Mouse (Mus musculus): ENCODE results near the gene Pip5k1b.
A peak's percentile ranks its signal among the peaks of the same experiment; 100 is the strongest.

Gene Pip5k1b

DNA sequence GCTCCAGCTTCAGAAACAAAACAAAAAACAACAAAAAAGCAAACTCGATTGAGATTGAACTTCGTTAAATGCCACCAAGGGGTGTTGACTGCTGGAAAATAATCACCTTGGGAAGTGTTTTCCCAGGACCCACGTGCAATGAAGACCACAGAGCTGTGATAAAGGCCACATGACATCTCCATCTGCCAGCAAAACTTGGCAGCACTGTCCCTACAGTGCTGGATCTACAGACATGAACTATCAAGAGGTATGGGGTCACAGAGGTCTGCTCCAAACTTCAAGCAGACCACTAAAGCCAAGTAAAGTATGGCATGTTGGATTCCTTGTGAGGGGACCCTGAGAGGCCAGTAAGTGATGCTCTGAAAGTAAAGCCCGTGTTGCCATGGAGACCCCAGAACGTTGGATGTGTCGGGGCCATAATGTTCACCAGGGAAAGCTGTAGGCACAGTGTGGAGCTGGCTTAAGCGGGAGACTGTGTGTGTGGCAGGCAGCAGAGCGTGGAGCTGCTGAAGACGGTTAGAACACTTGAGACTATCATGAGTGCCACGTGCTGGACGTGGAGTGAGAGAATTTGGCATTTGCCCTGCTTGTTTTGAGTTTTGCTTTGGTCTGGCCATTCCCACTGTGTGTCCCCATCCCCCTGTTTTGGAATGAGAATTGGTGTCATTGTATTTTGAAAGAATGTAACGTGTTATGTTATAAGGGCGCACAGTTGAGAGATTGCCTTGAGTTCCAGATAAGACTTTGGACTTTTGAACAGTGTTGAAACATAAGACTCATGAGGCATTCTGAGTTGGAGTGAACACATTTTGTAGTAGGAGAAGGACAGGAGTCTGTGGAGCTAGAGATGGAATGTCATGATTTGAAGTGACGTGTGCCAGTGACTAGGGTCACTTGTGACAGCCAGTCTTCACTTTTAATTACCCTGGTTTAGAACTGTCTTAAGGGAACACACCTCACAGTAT, 12.0 kb downstream of the Pip5k1b start:
- no peak for DNase-seq (ENCODE audit: low spot score in 2 of 2)

GRCm38 (mm10) chr19:24542293-24542675, 13.4 kb downstream of the Pip5k1b start:
- no peak for DNase-seq (ENCODE audit: low spot score in 2 of 2)

DNA sequence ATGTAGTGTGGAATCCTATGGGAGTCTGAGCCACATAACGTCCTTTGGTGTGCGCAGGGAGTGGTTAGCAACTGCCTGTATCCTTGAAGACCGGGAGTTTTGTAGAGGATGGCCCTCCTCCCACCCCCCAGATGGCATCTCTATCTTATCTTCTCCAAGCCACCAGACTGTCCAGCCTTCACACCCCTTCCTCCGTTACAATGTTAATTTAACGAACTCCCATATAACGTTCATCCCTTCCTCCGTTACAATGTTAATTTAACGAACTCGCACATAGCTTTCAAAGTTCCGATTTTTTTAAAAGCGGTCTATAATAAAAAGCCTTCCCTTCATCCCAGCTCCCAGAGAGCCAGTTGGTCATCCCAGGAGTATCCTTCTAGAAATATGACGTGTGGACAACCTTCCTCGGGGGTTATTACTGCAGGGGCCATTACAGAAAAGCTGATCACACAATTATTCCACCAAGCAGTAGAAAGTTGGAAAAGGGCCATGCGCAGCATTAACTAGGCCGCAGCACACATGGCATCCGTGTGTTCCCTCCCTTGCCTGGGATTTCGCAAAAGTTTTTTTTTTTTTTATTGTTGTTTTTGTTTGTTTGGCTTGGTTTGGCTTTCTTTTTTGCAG, 13.9 kb downstream of the Pip5k1b start:
- no peak for DNase-seq (ENCODE audit: low spot score in 2 of 2)

DNA sequence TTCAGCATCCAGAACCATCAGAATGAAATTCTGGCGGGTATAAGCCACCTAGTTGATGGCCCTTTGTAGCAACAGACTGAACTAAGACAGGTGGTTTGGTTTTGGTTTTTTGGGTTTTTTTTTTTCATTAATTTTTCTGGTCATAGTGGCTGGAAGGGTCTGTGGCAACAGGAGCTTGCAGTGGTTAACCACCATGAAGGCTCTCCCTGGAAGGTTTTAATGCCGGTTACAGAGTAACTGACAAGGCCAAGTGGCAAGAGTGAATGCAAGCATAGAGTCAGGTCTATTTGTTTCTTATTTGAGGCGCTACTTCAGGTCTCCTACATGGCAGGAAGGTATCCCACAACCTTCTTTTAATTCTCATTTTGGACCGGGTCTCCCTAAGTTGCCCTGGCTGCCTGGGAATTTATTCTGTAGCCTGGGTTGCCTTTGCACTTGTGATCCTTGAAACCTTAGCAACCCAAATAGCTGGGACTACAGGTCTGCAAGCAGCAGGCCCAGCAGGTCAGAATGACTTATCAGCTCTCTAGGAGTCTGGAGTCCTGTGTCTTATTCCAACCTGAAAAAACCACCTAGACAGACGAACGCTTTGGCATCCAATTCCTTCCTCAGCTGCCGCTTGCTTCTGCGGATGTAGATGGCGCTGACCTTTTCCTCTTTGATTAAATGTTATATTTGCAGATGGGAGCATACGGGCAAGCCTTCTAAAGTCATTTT, 14.6 kb downstream of the Pip5k1b start:
- no peak for DNase-seq (ENCODE audit: low spot score in 2 of 2)

DNA sequence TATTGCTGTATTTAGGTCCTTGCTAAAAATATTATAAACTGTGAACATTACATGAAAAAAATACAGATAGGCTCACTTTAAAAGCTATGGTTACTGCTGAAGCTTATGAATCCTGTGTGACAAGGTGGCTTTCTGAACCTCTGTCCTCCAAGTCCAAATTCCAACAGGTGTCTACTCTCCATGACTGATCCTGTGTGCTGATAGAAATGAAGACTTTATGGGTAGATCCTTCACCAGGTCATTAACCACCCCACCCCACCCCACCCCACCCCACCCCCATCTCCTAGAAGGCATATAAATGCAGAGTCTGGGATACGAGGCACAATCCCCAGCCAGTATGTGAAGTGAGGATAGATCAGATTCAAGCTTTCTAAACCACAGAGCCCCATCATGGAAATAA, 16.6 kb downstream of the Pip5k1b start:
- no peak for DNase-seq (ENCODE audit: low spot score in 2 of 2)

DNA sequence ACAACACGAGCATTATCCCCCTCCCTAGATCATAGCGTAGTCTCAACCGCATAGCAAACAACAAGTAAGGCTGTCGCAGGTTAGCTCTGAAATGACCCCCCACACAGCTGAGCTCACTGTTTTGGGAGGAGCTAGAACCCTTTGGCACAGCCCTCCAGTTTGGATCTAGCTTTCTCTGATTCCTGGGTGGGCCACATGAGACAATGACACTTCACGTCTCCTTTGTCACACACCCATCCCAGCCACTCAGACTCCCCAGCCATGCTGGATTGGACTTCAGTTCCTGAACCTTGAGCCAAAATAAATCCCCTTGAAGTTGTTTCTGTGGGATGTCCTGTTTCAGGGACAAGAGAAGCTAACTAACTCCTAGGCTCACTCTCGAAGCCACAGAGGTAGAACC, 17.5 kb downstream of the Pip5k1b start:
- no peak for DNase-seq (ENCODE audit: low spot score in 2 of 2)

- no peak for DNase-seq (ENCODE audit: low spot score in 2 of 2)
Observed at GRCm38 (mm10) chr19:24537691-24538090, 18.0 kb downstream of the Pip5k1b start.

DNA sequence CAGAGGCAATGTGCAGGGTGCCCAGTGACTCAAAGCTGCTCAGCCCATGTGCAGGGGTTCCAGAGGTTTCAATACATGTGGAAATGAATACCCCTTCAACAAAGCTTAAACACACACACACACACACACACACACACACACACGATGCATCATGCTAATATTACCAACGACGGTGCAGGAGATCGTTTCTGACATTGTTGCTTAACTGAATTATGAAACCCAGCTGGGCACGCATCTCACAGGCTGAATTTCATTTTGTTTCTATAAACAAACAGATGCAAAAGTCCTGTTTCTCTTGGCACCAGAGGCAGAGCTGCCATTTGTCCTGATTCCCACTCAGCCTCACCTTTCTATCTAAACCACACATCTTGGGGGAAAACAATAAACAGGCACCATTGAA, 18.8 kb downstream of the Pip5k1b start:
- DNase-seq (ENCODE audit: low spot score in 2 of 2): no peak

GRCm38 (mm10) chr19:24536280-24536679, 19.4 kb downstream of the Pip5k1b start:
- no peak for DNase-seq (ENCODE audit: low spot score in 2 of 2)

- DNase-seq (ENCODE audit: low spot score in 2 of 2): no peak
Observed at GRCm38 (mm10) chr19:24535161-24535560, 20.5 kb downstream of the Pip5k1b start.

DNA sequence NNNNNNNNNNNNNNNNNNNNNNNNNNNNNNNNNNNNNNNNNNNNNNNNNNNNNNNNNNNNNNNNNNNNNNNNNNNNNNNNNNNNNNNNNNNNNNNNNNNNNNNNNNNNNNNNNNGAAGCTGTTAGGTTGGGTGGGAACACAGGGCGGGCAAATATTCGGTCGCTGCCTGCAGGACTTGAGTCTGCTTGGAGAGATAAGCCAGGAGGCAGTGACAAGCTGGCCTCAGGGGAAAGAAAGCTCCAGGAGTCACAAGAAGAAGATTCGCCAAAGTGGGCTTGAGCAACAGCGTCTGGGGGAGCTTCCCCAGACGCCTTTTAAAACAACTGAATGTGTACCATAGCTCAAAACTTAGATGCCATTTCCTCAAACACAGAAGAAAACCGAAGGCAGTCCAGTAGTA, 20.9 kb downstream of the Pip5k1b start:
- peak; percentile 61 to 78 for DNase-seq (ENCODE audit: low spot score in 2 of 2)

DNA sequence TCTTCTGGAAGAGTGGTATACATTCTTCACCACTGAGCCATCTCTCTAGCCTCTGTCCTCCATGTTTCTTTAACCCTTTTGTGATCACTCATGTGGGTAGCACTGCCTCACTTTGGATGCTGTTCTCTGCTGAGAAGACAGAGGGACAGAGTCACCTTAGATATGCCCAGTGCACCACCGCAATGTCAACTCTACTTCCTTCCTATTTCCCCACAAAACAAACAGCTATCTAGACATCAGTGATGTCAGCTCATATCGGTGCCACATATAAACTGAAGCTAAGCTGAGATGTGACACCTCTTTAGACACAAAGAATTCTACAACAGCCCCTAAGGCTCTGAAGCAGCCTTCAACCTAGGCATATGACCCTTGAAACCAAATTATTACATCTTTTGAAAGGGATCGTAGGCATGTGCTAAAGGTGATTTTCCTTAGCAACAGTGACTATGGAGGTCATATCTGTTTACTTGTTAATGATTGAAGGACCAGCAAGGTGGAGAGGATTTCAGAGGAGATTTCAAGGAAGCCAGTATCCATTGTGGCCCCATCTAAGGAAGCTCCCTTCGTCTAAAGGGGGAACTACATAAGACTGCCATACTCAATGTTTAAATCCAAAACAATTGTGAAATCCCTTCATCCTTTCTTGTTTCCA, 26.6 kb downstream of the Pip5k1b start:
- DNase-seq (ENCODE audit: low spot score in 2 of 2): no peak

- peak in 1 of 2 experiments; percentile 31 for DNase-seq (ENCODE audit: low spot score in 2 of 2)
Observed at GRCm38 (mm10) chr19:24528129-24528730, 27.4 kb downstream of the Pip5k1b start.

- DNase-seq (ENCODE audit: low spot score in 2 of 2): no peak
Observed at GRCm38 (mm10) chr19:24527613-24527948, 28.1 kb downstream of the Pip5k1b start.

GRCm38 (mm10) chr19:24526731-24527612, 28.7 kb downstream of the Pip5k1b start:
- DNase-seq (ENCODE audit: low spot score in 2 of 2): peak; percentile 55 to 62

- DNase-seq (ENCODE audit: low spot score in 2 of 2): no peak
Observed at GRCm38 (mm10) chr19:24523476-24524313, 32.0 kb downstream of the Pip5k1b start.

- DNase-seq (ENCODE audit: low spot score in 2 of 2): no peak
Observed at GRCm38 (mm10) chr19:24521997-24522396, 33.7 kb downstream of the Pip5k1b start.

- DNase-seq (ENCODE audit: low spot score in 2 of 2): no peak
Observed at GRCm38 (mm10) chr19:24521146-24521545, 34.5 kb downstream of the Pip5k1b start.

GRCm38 (mm10) chr19:24519732-24520409, 35.8 kb downstream of the Pip5k1b start:
- no peak for DNase-seq (ENCODE audit: low spot score in 2 of 2)

All from spleen, postnatal 36 days (tissue).